Mouse (Mus musculus) G1E (cell line): ENCODE measurements around the gene Tulp4.

ENCODE experiments used
- CTCF ChIP-seq: IDR thresholded peaks from 2 replicates; pipeline ENCODE4 v1.5.1; 2012; ENCODE audit warnings: low read depth, low read length, inconsistent platforms, mixed read lengths
- GATA1 ChIP-seq: IDR thresholded peaks from 2 replicates; pipeline ENCODE4 v1.6.1; 2012; ENCODE audit warnings: borderline replicate concordance, low read length, inconsistent platforms, mixed read lengths
- GATA2 ChIP-seq: IDR thresholded peaks from 2 replicates; pipeline ENCODE4 v1.6.1; 2012; ENCODE audit warnings: low read depth, low read length, inconsistent platforms, borderline replicate concordance

GRCm38 (mm10) chr17:6160495-6160894 lies 54.3 kb downstream of the Tulp4 start:
- TF ChIP-seq CTCF: no peak
- no peak for TF ChIP-seq GATA1
- no peak for TF ChIP-seq GATA2
